Mouse (Mus musculus): ENCODE results near the gene Apba2. TPM values are rescaled to one million over a fixed set of nuclear protein-coding genes. Genes with fewer than 3 reads are reported as not detected.

Gene Apba2
- polyA plus RNA-seq, 1 experiment from 2014 or later, result 18.3 TPM

DNA sequence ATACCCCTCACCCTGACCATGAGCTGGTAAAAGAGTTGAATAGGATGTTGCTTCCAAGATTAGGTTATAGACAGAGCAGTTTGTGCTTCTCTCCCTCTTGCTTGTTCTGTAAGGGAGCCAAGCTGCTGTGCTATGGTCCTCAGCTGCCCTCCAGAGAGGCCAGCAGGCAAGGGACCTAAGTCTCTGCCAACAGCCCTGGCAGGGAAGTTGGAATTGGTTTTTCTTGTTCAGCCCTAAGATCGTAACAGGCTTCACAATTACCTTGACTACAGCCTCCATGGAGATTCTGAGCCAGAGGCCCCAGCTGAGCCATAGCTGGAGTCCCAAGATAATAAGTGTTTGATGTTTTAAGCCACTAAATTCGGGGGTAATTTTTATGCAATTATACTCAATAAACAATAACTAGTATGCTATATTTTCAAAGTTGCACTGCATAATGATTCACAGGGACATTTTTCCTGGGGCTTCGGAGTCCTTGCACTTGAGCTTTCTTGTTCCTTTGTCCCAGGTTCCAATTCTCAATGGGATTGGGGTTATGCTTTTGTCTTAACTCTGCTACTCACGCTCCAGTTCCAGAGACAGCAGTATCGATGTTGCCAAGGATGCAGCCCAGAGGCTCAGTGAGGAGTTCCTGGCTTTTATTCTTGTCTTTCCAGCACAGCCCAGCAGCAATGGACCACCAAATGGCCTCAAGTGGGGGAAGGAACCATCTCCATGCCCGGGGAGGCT is 224.6 kb downstream of the Apba2 start:
- no peak overlapping the region for H3K27ac ChIP-seq (replicated peaks; ENCODE audit: low read depth, low read length)
- no peak overlapping the region for H3K4me2 ChIP-seq (ENCODE audit: low read depth, low read length)
- no peaks in the 10 kb centered on the region for H3K9me3 ChIP-seq (replicated peaks; ENCODE audit: control insufficient read depth, low read length)
- no peak overlapping the region for H3K9ac ChIP-seq (replicated peaks; ENCODE audit: low read length)
- no peaks in the 10 kb centered on the region for H3K4me1 ChIP-seq (ENCODE audit: control insufficient read depth, insufficient read depth, low read length)
- DNase-seq (ENCODE audit: low spot score) (no peak), ATAC-seq (replicated peaks; ENCODE audit: insufficient number of reproducible peaks, low FRiP score, low TSS enrichment, low read depth) (no peak)
- H3K36me3 ChIP-seq (replicated peaks; ENCODE audit: control insufficient read depth, insufficient read depth, low read depth, low read length), result no peaks in the 10 kb centered on the region
- H3K4me3 ChIP-seq (ENCODE audit: low read depth, low read length), result no peak overlapping the region
- no peaks in the 10 kb centered on the region for H3K27me3 ChIP-seq (ENCODE audit: control insufficient read depth, insufficient read depth, low read length)
- WGBS, result 81% methylated on average over 6 of the region's 6 CpGs

DNA sequence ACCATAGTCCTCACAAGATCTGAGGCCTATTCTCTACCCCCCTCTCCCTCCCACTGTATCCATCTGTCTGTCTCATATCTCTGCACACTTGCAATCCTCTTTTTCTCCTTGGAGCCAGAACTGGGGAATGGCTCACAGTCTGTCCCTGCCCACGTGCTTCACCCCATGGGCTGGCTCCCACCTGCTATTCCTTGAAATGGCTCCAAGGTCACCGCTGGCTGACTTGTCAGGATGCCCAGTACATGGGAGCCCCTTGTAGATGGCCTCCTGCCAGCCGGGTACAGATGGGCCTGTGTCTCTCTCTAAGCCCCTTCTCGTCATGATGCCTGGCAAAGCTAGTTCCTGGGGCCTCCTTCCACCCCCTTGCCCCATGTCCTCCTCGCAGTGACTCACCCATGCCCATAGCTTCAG is 226.7 kb downstream of the Apba2 start:
- H3K4me3 ChIP-seq (ENCODE audit: low read depth, low read length), result no peak overlapping the region
- no peak overlapping the region for H3K9ac ChIP-seq (replicated peaks; ENCODE audit: low read length)
- no peak for ATAC-seq (replicated peaks; ENCODE audit: insufficient number of reproducible peaks, low FRiP score, low TSS enrichment, low read depth)
- H3K4me1 ChIP-seq (ENCODE audit: control insufficient read depth, insufficient read depth, low read length), result no peaks in the 10 kb centered on the region
- DNase-seq (ENCODE audit: low spot score), result no peak
- no peak overlapping the region for H3K4me2 ChIP-seq (ENCODE audit: low read depth, low read length)
- H3K9me3 ChIP-seq (replicated peaks; ENCODE audit: control insufficient read depth, low read length), result no peaks in the 10 kb centered on the region
- 80% methylated on average over 5 of the region's 5 CpGs for WGBS
- no peaks in the 10 kb centered on the region for H3K27me3 ChIP-seq (ENCODE audit: control insufficient read depth, insufficient read depth, low read length)
- H3K27ac ChIP-seq (replicated peaks; ENCODE audit: low read depth, low read length), result no peak overlapping the region
- no peaks in the 10 kb centered on the region for H3K36me3 ChIP-seq (replicated peaks; ENCODE audit: control insufficient read depth, insufficient read depth, low read depth, low read length)

DNA sequence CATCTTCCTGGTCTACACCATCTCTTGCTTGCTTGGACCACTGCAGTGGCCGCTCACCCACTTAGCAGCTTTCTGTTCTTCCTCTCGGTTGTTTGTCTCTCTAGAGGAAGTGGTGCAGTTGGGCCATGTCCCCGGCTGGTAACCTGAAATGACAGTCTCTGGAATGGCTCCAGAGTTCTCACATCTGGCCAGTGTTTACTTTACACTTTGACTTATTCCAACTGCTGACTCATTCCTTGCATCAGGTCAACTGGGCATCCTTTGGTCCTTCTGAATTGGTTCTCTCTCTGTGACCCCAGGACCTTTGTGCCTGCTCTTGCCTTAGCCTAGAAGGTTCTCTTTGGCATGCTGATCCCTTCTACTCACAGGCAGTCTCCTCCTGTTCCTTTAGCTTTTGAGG is 227.3 kb downstream of the Apba2 start:
- Histone ChIP-seq H3K36me3 (replicated peaks; ENCODE audit: control insufficient read depth, insufficient read depth, low read depth, low read length) (no peaks in the 10 kb centered on the region), H3K4me3 (ENCODE audit: low read depth, low read length) (no peak overlapping the region), H3K4me2 (ENCODE audit: low read depth, low read length) (no peak overlapping the region), H3K9ac (replicated peaks; ENCODE audit: low read length) (no peak overlapping the region), H3K4me1 (ENCODE audit: control insufficient read depth, insufficient read depth, low read length) (no peaks in the 10 kb centered on the region), H3K27ac (replicated peaks; ENCODE audit: low read depth, low read length) (no peak overlapping the region), H3K27me3 (ENCODE audit: control insufficient read depth, insufficient read depth, low read length) (no peaks in the 10 kb centered on the region), H3K9me3 (replicated peaks; ENCODE audit: control insufficient read depth, low read length) (no peaks in the 10 kb centered on the region)
- ATAC-seq (replicated peaks; ENCODE audit: insufficient number of reproducible peaks, low FRiP score, low TSS enrichment, low read depth), result no peak
- 72% methylated on average over 3 of the region's 3 CpGs for WGBS
- DNase-seq (ENCODE audit: low spot score), result no peak

DNA sequence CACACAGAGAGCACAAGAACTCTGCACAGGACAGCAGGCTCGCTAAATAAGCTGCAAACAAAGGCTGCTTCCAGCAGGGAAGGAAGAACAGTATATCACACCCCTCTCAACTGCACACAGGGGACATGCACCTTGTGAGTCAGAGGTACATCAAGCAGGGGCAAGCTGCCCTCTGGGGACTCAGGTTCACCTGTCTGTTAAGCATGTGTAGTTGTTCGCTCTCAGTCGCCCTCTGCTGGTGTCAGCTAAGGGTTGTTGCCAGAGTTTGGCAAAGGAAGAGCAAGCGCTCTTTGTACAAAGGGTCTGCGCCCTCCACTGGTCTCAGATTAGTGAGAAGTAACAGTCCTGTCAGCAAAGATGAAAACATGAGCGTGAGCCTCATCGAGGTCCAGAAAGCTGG is 228.3 kb downstream of the Apba2 start:
- no peaks in the 10 kb centered on the region for H3K9me3 ChIP-seq (replicated peaks; ENCODE audit: control insufficient read depth, low read length)
- no peak overlapping the region for H3K4me2 ChIP-seq (ENCODE audit: low read depth, low read length)
- H3K4me1 ChIP-seq (ENCODE audit: control insufficient read depth, insufficient read depth, low read length), result no peaks in the 10 kb centered on the region
- H3K27ac ChIP-seq (replicated peaks; ENCODE audit: low read depth, low read length), result no peak overlapping the region
- H3K36me3 ChIP-seq (replicated peaks; ENCODE audit: control insufficient read depth, insufficient read depth, low read depth, low read length), result no peaks in the 10 kb centered on the region
- 31% methylated on average over 7 of the region's 7 CpGs for WGBS
- H3K27me3 ChIP-seq (ENCODE audit: control insufficient read depth, insufficient read depth, low read length), result no peaks in the 10 kb centered on the region
- H3K4me3 ChIP-seq (ENCODE audit: low read depth, low read length), result no peak overlapping the region
- no peak; the same call in 1 of the 2 replicates for ATAC-seq (replicated peaks; ENCODE audit: insufficient number of reproducible peaks, low FRiP score, low TSS enrichment, low read depth)
- no peak overlapping the region for H3K9ac ChIP-seq (replicated peaks; ENCODE audit: low read length)
- peak; percentile 76 for DNase-seq (ENCODE audit: low spot score)

DNA sequence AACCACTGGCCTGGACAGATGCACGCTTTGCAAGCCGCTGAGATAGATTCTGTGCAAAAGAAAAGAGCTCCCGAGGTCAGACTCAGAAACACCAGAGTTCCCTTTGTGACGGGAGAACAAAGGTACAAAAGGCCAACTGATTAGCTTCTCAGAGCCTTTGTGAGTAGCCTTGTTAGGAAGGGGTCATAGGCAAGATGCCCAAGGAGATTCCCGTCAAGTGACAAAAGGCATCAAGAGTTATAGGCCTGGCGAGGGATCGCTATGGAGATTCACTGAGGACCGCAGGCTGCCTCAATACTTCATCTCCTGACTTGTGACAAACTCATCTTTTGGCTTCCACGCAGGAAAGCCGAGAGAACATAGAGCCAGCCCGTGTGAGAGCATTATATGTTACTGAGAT is 237.6 kb downstream of the Apba2 start:
- no peaks in the 10 kb centered on the region for H3K4me1 ChIP-seq (ENCODE audit: control insufficient read depth, insufficient read depth, low read length)
- H3K9me3 ChIP-seq (replicated peaks; ENCODE audit: control insufficient read depth, low read length), result no peaks in the 10 kb centered on the region
- no peak for ATAC-seq (replicated peaks; ENCODE audit: insufficient number of reproducible peaks, low FRiP score, low TSS enrichment, low read depth)
- WGBS, result 52% methylated on average over 11 of the region's 11 CpGs
- no peak overlapping the region for H3K9ac ChIP-seq (replicated peaks; ENCODE audit: low read length)
- no peaks in the 10 kb centered on the region for H3K36me3 ChIP-seq (replicated peaks; ENCODE audit: control insufficient read depth, insufficient read depth, low read depth, low read length)
- no peak overlapping the region for H3K4me3 ChIP-seq (ENCODE audit: low read depth, low read length)
- H3K27ac ChIP-seq (replicated peaks; ENCODE audit: low read depth, low read length), result no peak overlapping the region
- H3K4me2 ChIP-seq (ENCODE audit: low read depth, low read length), result no peak overlapping the region
- DNase-seq (ENCODE audit: low spot score), result no peak
- H3K27me3 ChIP-seq (ENCODE audit: control insufficient read depth, insufficient read depth, low read length), result no peaks in the 10 kb centered on the region

DNA sequence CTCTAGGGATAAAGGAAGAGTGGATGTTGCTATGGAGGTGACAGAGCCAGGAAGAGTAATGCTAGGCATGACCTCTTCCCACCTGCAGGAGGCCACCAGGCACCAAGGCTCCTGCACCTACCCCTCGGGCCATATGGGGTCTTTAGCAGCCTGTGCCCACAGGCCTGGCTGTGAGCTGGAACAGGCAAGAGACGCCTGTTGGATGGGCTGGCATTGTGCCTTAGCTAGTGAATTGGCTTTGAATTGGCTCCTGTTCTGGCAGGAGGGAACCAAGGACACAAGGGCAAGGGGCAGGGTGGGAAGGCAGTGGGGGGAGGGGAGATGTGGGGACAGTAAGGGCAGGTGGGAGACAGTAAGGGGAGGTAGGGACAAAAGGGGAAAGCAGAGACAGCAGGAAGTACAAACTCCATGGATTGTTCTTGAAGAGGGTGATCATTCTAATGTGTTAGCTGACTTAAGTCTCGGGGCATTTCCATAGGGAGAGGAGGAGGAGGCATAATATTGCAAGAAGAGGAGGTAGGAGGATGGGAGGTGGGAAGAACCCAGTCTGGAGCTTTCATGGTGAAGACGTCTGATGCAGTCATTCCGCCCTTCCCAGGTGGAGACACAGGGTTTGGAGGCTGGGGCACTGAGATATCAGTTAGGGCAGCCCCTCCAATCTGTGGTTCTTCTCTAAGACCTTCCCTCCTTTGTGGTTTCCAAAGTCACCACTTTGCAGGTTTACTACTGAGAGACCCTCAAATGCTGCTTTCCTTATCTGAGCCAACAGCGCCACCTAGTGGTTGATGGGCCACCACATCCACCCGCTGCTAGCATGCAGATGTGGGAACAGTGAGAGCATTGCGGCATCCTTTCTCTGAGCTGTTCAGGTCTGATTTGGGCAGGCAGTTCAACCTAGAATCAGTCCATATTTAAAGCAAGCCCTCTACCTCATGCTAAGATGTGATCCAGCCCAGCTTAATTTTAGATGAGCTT is 240.1 kb downstream of the Apba2 start:
- H3K27me3 ChIP-seq (ENCODE audit: control insufficient read depth, insufficient read depth, low read length), result no peaks in the 10 kb centered on the region
- no peaks in the 10 kb centered on the region for H3K9me3 ChIP-seq (replicated peaks; ENCODE audit: control insufficient read depth, low read length)
- no peak overlapping the region for H3K4me3 ChIP-seq (ENCODE audit: low read depth, low read length)
- H3K9ac ChIP-seq (replicated peaks; ENCODE audit: low read length), result no peak overlapping the region
- no peaks in the 10 kb centered on the region for H3K4me1 ChIP-seq (ENCODE audit: control insufficient read depth, insufficient read depth, low read length)
- H3K36me3 ChIP-seq (replicated peaks; ENCODE audit: control insufficient read depth, insufficient read depth, low read depth, low read length), result no peaks in the 10 kb centered on the region
- DNase-seq (ENCODE audit: low spot score), result peak; percentile 91
- no peak overlapping the region for H3K4me2 ChIP-seq (ENCODE audit: low read depth, low read length)
- ATAC-seq (replicated peaks; ENCODE audit: insufficient number of reproducible peaks, low FRiP score, low TSS enrichment, low read depth), result peak; percentile 63
- WGBS, result 29% methylated on average over 8 of the region's 8 CpGs
- no peak overlapping the region for H3K27ac ChIP-seq (replicated peaks; ENCODE audit: low read depth, low read length)

DNA sequence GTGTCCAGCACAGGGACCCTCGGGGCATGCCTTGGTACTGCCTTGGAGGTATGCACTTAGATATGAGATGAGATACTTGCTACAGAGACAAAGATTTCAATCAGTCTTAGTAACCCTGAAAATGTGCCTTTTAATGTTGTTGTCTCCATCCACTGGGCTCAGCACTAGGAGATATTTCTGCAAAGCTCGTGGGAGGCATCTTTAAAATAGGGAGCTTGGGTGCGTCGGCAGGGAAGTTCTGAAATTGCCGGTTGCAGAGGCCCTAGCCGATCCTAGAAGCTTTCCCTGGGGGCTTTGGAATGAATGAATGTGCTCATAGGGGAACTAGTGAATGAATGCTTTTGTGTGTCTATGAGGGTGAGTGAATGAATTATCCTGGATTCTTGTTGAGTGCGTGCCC is 242.1 kb downstream of the Apba2 start:
- Histone ChIP-seq H3K27me3 (ENCODE audit: control insufficient read depth, insufficient read depth, low read length) (no peaks in the 10 kb centered on the region), H3K4me2 (ENCODE audit: low read depth, low read length) (no peak overlapping the region), H3K27ac (replicated peaks; ENCODE audit: low read depth, low read length) (no peak overlapping the region), H3K9ac (replicated peaks; ENCODE audit: low read length) (no peak overlapping the region), H3K4me1 (ENCODE audit: control insufficient read depth, insufficient read depth, low read length) (no peaks in the 10 kb centered on the region), H3K4me3 (ENCODE audit: low read depth, low read length) (no peak overlapping the region), H3K9me3 (replicated peaks; ENCODE audit: control insufficient read depth, low read length) (no peaks in the 10 kb centered on the region), H3K36me3 (replicated peaks; ENCODE audit: control insufficient read depth, insufficient read depth, low read depth, low read length) (no peaks in the 10 kb centered on the region)
- 85% methylated on average over 7 of the region's 7 CpGs for WGBS
- ATAC-seq (replicated peaks; ENCODE audit: insufficient number of reproducible peaks, low FRiP score, low TSS enrichment, low read depth), result no peak
- DNase-seq (ENCODE audit: low spot score), result no peak

DNA sequence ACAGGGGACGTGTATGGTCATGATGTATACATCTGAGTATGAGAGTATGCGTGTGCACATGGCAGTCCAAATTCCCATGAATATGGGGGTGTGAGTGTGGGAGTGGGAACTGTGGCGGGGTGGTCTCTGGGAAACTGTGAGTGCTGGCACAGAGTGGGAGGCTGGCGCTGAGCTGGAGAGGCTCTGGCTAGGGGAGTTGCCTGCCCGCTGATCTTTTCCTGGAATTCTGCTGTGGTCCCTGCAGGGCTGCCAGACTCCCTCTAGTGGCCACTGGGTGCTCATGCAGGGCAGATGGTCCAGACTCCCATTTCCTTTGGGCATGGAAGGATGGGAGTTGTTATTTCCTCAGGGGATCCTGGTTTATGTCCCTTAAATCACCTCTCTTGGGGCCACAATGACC is 250.0 kb downstream of the Apba2 start:
- WGBS, result 42% methylated on average over 5 of the region's 5 CpGs
- DNase-seq (ENCODE audit: low spot score), result peak; percentile 79

More for the DNA sequence above, 250.0 kb downstream of the Apba2 start:
- Histone ChIP-seq H3K4me2 (ENCODE audit: low read depth, low read length) (no peak overlapping the region), H3K4me3 (ENCODE audit: low read depth, low read length) (no peak overlapping the region), H3K27me3 (ENCODE audit: control insufficient read depth, insufficient read depth, low read length) (no peaks in the 10 kb centered on the region), H3K9ac (replicated peaks; ENCODE audit: low read length) (no peak overlapping the region), H3K27ac (replicated peaks; ENCODE audit: low read depth, low read length) (no peak overlapping the region), H3K36me3 (replicated peaks; ENCODE audit: control insufficient read depth, insufficient read depth, low read depth, low read length) (no peaks in the 10 kb centered on the region), H3K9me3 (replicated peaks; ENCODE audit: control insufficient read depth, low read length) (no peaks in the 10 kb centered on the region), H3K4me1 (ENCODE audit: control insufficient read depth, insufficient read depth, low read length) (no peaks in the 10 kb centered on the region)
- 0 out of 2 replicates have a peak, but pooled peaks have one; percentile 51 for ATAC-seq (replicated peaks; ENCODE audit: insufficient number of reproducible peaks, low FRiP score, low TSS enrichment, low read depth)

Measured in embryonic facial prominence, embryonic 11.5 days (tissue).